Mouse (Mus musculus) bone marrow macrophage, adult 2 months (primary cell): ENCODE measurements around the gene Sppl3.

Source experiments
- CTCF ChIP-seq: IDR thresholded peaks from 2 replicates; pipeline ENCODE4 v1.5.1; 2012; ENCODE audit warnings: low read depth, mild to moderate bottlenecking, low read length, moderate library complexity
- POLR2A ChIP-seq: IDR thresholded peaks from 2 replicates; pipeline ENCODE4 v1.6.1; 2012; ENCODE audit warnings: mild to moderate bottlenecking, low read depth, low read length, borderline replicate concordance

- TF ChIP-seq CTCF: no peak
- no peak for TF ChIP-seq POLR2A
Observed at GRCm38 (mm10) chr5:114964315-114964966, 46.5 kb upstream of the Sppl3 start.
